Mouse (Mus musculus) myocyte (in vitro differentiated cells): ENCODE measurements around the gene Serpina3k.

Experiments
- POLR2AphosphoS2 ChIP-seq: IDR thresholded peaks from one replicate; pipeline ENCODE4 v1.6.1; 2011; ENCODE audit warnings: low read depth, control low read depth; ENCODE audit not compliant: insufficient read length
- REST ChIP-seq: IDR thresholded peaks from one replicate; pipeline ENCODE4 v1.6.1; 2011; ENCODE audit warnings: mild to moderate bottlenecking, control low read depth, moderate library complexity; ENCODE audit not compliant: insufficient read depth, insufficient read length

GRCm38 (mm10) chr12:104379856-104380255 is 41.6 kb downstream of the Serpina3k start:
- no peak for TF ChIP-seq POLR2AphosphoS2
- TF ChIP-seq REST = no peak
